Mouse (Mus musculus): ENCODE results near the gene Pask.

GRCm38 (mm10) chr1:93352724-93353123 lies 9.4 kb upstream of the Pask start:
- TF ChIP-seq POLR2A (IDR thresholded peaks at IDR 0.05; ENCODE audit: control insufficient read depth, extremely low read depth, insufficient read depth, low read length, poor library complexity) (no peak), CTCF (IDR thresholded peaks at IDR 0.05; ENCODE audit: borderline replicate concordance, control insufficient read depth, extremely low read depth, insufficient read depth, low read length, poor library complexity) (no peak)
